Mouse (Mus musculus) liver, embryonic 14.5 days (tissue): ENCODE results near the gene Olfr1202. TPM values are rescaled to one million over a fixed set of nuclear protein-coding genes. Genes with fewer than 3 reads are reported as not detected.

Experiments
- ATAC-seq: fragments of 200-750 bp; cut with Nextera tagmentation; 2 replicates; pipeline ENCODE4 v1.8.0; 2017; ENCODE audit warnings: moderate number of reproducible peaks, mild to moderate bottlenecking, moderate library complexity; ENCODE audit not compliant: insufficient read depth
- DNase-seq, 3 experiments: peaks; one replicate each; pipeline ENCODE4 v3.0.0-alpha.2; 2012 to 2013; ENCODE audit warnings: low read depth in 3 of 3, low spot score in 3 of 3
- H3K27ac ChIP-seq: fragments of 300-500 bp; sonication (generic); 2 replicates; pipeline ENCODE4 v1.5.1; 2014; ENCODE audit warnings: moderate library complexity, mild to moderate bottlenecking, control low read depth, inconsistent platforms
- H3K27me3 ChIP-seq: fragments of 300-500 bp; sonication (generic); 2 replicates; pipeline ENCODE4 v1.6.1; 2014; ENCODE audit warnings: mild to moderate bottlenecking, low read length, moderate library complexity; ENCODE audit not compliant: control insufficient read depth, insufficient read depth
- H3K36me3 ChIP-seq: fragments of 300-500 bp; sonication (generic); replicated peaks from 2 replicates; pipeline ENCODE4 v1.6.1; 2014; ENCODE audit warnings: low read depth; ENCODE audit not compliant: control insufficient read depth, insufficient read depth
- H3K4me1 ChIP-seq, 2 experiments: fragments of 200-500 bp in 1 of 2; fragments of 300-500 bp in 1 of 2; sonication (generic) in 1 of 2; replicated peaks; 2 replicates each; pipeline ENCODE4 v1.6.1; 2012 to 2014; ENCODE audit warnings: antibody characterized with exemption in 1 of 2, inconsistent platforms in 1 of 2, low read length in 1 of 2; ENCODE audit not compliant: control insufficient read depth in 2 of 2, insufficient read depth in 2 of 2
- H3K4me2 ChIP-seq: fragments of 300-500 bp; sonication (generic); 2 replicates; pipeline ENCODE4 v1.6.1; 2014; ENCODE audit warnings: low read depth, mild to moderate bottlenecking, control low read depth, moderate library complexity
- H3K4me3 ChIP-seq, 2 experiments: fragments of 200-500 bp in 1 of 2; fragments of 300-500 bp in 1 of 2; sonication (generic) in 1 of 2; 2 replicates each; pipeline ENCODE4 v1.5.1; 2012 to 2014; ENCODE audit warnings: low read depth in 2 of 2, low read length in 2 of 2, mild to moderate bottlenecking in 2 of 2, control low read depth in 1 of 2, inconsistent platforms in 1 of 2, moderate library complexity in 1 of 2; ENCODE audit not compliant: insufficient read depth in 1 of 2
- H3K9ac ChIP-seq: fragments of 300-500 bp; sonication (generic); replicated peaks from 2 replicates; pipeline ENCODE4 v1.6.1; 2014; ENCODE audit warnings: mild to moderate bottlenecking, control low read depth, moderate library complexity
- H3K9me3 ChIP-seq: fragments of 300-500 bp; sonication (generic); 2 replicates; pipeline ENCODE4 v1.6.1; 2016; ENCODE audit warnings: low read length, mixed read lengths; ENCODE audit not compliant: control insufficient read depth
- CTCF ChIP-seq: IDR thresholded peaks from 2 replicates; pipeline ENCODE4 v1.5.1; 2016; ENCODE audit warnings: antibody characterized with exemption, low read depth, control low read depth
- EP300 ChIP-seq: IDR thresholded peaks from 2 replicates; pipeline ENCODE4 v1.6.1; 2016; ENCODE audit warnings: antibody characterized with exemption, low read depth
- WGBS: fragments of 180-500 bp; shearing (Covaris S2); extraction: QIAGEN DNeasy Blood & Tissue Kit; methylation state at CpG from one replicate; pipeline ENCODE4 v1.1.7; 2014; ENCODE audit not compliant: insufficient replicate concordance; 5-methylcytosine and 5-hydroxymethylcytosine counted together
- polyA plus RNA-seq, 2 experiments: library from polyadenylated mRNA; depleted of rRNA in 1 of 2; stranded (reverse) in 1 of 2; unstranded in 1 of 2; fragments of >200 nt; fragmentation: Nextera tagmentation in 1 of 2; extraction: Ambion mirVana in 1 of 2; gene quantifications; 2 replicates each; pipeline versions ENCODE4 v1.2.1 to v1.2.3; 2012 to 2014

Gene Olfr1202
- polyA plus RNA-seq (2012; rRNA removed) = not detected in 2 replicates
- not detected in 2 replicates for polyA plus RNA-seq (2014; fragmentation: Nextera tagmentation; extraction: Ambion mirVana)

DNA sequence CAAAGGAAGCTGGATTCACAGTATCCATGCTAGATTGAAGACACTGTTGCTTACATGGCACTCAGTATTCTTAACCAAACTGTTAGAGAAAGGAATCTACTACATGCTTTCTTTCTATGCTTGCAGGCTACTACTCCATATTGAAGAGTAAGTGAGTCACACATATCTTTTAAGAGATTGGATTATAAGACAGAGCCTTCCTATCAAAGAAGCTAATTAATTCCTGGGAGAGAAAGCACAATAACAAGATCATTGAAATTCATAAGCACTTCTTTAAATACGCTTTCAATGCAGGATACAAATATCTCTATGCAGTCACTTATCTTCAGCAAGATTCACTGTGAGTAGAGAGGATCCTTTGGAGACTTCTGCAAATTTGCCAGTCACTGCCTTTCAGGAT, at the start of gene Olfr1202:
Olfr1202 (plus strand) TSS at position 301 of the 400 bp plus-strand sequence.
- Histone ChIP-seq H3K4me1 (no peaks in the 10 kb centered on the region), H3K9ac (no peak within 1 kb of the TSS), H3K27me3 (no peaks in the 10 kb centered on the region), H3K36me3 (no peaks in the 10 kb centered on the region), H3K4me3 (no peak within 1 kb of the TSS), H3K4me2 (no peak within 1 kb of the TSS), H3K9me3 (no peaks in the 10 kb centered on the region), H3K27ac (no peak within 1 kb of the TSS)
- ATAC-seq (no peak), DNase-seq (no peak)
- 45% methylated on average over 1 of the region's 1 CpGs for WGBS
- TF ChIP-seq CTCF = no peak
- TF ChIP-seq EP300 = no peak

DNA sequence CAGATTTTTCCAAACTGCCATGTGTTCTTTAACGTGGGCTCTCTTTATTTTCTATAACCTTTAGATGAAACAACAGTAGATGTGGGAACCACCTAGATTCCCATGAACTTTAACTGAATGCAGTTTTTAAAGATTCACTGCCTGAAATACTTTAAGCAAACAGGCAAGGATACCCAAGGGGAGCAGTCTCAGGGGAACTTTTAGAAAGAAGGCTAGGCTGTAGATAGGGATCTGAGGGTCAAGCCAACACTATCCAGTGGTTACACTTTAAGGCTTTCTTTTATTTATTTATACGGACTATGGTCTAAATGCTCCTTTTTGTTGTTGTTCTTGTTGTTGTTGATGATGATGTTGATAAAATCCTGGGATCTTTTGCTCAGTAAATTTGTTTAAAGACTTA, 43.9 kb upstream of the Olfr1202 start, which contains the start of gene Olfr1200:
Olfr1200 (minus strand) TSS at position 101 of the 400 bp plus-strand sequence.
- 55% methylated on average over 2 of the region's 2 CpGs for WGBS
- no peak within 1 kb of the TSS for H3K4me2 ChIP-seq
- H3K27me3 ChIP-seq = no peaks in the 10 kb centered on the region
- TF ChIP-seq CTCF = no peak
- TF ChIP-seq EP300 = no peak
- no peaks in the 10 kb centered on the region for H3K36me3 ChIP-seq
- H3K9me3 ChIP-seq = no peaks in the 10 kb centered on the region
- no peaks in the 10 kb centered on the region for H3K4me1 ChIP-seq
- no peak within 1 kb of the TSS for H3K27ac ChIP-seq
- no peak for ATAC-seq
- H3K4me3 ChIP-seq = no peak within 1 kb of the TSS
- H3K9ac ChIP-seq = no peak within 1 kb of the TSS
- no peak for DNase-seq

DNA sequence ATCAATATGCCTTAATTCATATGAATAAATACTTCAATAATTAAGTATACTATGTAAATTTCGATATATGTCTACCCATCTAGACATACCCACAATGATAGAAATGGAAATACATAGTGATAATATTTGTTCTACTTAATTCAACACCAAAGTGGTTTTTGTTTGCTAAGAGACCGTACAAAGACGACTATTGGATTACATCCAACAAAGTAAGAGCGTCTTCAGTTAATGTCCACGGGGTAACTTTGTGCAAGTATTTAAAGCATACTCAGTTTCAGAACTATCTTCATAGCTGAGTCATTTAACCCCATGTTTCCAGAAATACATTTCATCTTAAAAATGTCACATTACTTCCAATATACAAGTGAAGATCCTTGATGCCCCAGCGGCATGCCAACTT, 21.6 kb upstream of the Olfr1202 start, which contains the start of gene Olfr1201:
Olfr1201 (plus strand) TSS at position 301 of the 400 bp plus-strand sequence.
- DNase-seq (no peak), ATAC-seq (no peak)
- TF ChIP-seq CTCF (no peak), EP300 (no peak)

DNA sequence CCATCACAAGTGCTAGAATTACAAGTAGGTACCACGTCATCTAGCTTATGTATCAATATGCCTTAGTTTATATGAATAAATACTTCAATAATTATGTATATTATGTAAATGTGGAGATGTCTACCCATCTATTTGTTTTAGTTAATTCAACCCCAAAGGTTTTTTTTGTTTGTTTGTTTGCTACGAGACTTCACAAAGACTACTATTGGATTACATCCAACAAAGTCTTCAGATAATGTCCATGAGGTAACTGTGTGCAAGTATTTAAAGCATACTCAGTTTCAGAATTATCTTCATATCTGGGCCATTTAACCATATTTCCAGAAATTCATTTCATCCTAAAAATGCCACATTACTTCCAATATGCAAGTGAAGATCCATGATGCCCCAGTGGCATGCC, 15.1 kb downstream of the Olfr1202 start, which contains the start of gene Olfr1205:
Olfr1205 (plus strand) TSS at position 301 of the 400 bp plus-strand sequence.
- 62% methylated on average over 2 of the region's 2 CpGs for WGBS
- H3K4me2 ChIP-seq = no peak within 1 kb of the TSS
- H3K9me3 ChIP-seq = no peaks in the 10 kb centered on the region
- no peak for ATAC-seq
- H3K36me3 ChIP-seq = no peaks in the 10 kb centered on the region
- no peak for DNase-seq
- H3K27me3 ChIP-seq = no peaks in the 10 kb centered on the region
- H3K27ac ChIP-seq = no peak within 1 kb of the TSS
- H3K9ac ChIP-seq = no peak within 1 kb of the TSS
- no peak for TF ChIP-seq CTCF
- no peak for TF ChIP-seq EP300
- H3K4me1 ChIP-seq = no peaks in the 10 kb centered on the region
- no peak within 1 kb of the TSS for H3K4me3 ChIP-seq

More for the DNA sequence above, 21.6 kb upstream of the Olfr1202 start, which contains the start of gene Olfr1201:
- H3K4me1 ChIP-seq = no peaks in the 10 kb centered on the region
- H3K36me3 ChIP-seq = no peaks in the 10 kb centered on the region
- H3K27ac ChIP-seq = no peak within 1 kb of the TSS
- 67% methylated on average over 6 of the region's 6 CpGs for WGBS
- H3K4me3 ChIP-seq = no peak within 1 kb of the TSS
- H3K9me3 ChIP-seq = no peaks in the 10 kb centered on the region
- no peaks in the 10 kb centered on the region for H3K27me3 ChIP-seq
- H3K9ac ChIP-seq = no peak within 1 kb of the TSS
- H3K4me2 ChIP-seq = no peak within 1 kb of the TSS

DNA sequence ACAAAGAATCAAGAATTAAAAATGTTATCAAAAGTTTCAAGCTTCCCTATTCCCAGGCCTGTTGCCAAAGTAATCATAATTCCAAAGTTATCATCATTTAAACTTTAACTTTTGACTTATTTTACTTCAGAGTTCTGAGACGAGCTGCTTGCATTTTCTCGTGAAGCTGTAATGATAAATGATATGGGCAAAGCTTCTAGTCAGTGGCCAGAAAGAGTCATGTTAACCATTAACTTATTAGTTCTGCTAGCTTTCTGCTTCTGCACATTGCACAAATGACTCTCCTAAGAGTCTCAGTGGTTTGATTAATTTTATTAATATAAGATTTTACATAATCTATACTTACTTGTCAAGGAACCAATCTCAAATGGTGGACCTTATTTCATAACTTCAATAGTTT, 24.2 kb downstream of the Olfr1202 start:
- 59% methylated on average over 2 of the region's 2 CpGs for WGBS
- H3K36me3 ChIP-seq = no peaks in the 10 kb centered on the region
- no peak for TF ChIP-seq EP300
- TF ChIP-seq CTCF = no peak
- no peak overlapping the region for H3K9ac ChIP-seq
- no peak overlapping the region for H3K4me3 ChIP-seq
- no peak for DNase-seq
- H3K9me3 ChIP-seq = no peaks in the 10 kb centered on the region
- no peak overlapping the region for H3K4me2 ChIP-seq
- no peaks in the 10 kb centered on the region for H3K27me3 ChIP-seq
- no peak for ATAC-seq
- H3K27ac ChIP-seq = no peak overlapping the region
- H3K4me1 ChIP-seq = no peaks in the 10 kb centered on the region
